Mouse (Mus musculus) spleen, adult 2 months (tissue): Measurements from ENCODE around the gene Hist1h2bj.

ENCODE experiments used
- CTCF ChIP-seq: fragments of 200-500 bp; IDR thresholded peaks from 2 replicates; pipeline ENCODE4 v1.5.1; 2011; ENCODE audit warnings: mild to moderate bottlenecking, inconsistent platforms; ENCODE audit not compliant: insufficient read depth, insufficient read length, insufficient replicate concordance; ENCODE audit errors: extremely low read depth
- POLR2A ChIP-seq: fragments of 200-500 bp; IDR thresholded peaks from 2 replicates; pipeline ENCODE4 v1.6.1; 2011; ENCODE audit warnings: low read depth, low read length, inconsistent platforms

- no peak for TF ChIP-seq CTCF
- no peak for TF ChIP-seq POLR2A
These were observed 33.4 kb upstream of the Hist1h2bj start, which contains the start of gene Prss16 for GRCm38 (mm10) chr13:22009642-22010041.
